Mouse (Mus musculus) kidney, postnatal 10 days (tissue): ENCODE data around the gene Psmb1.
"Not testable (repeated sequence)": the region's sequence is repeated elsewhere in the genome, so short reads cannot be mapped to it uniquely, and the experiment has no call there.

ENCODE experiments used
- DNase-seq: peaks from one replicate; pipeline ENCODE4 v3.0.0; 2021; ENCODE audit warnings: mixed read lengths

The Psmb1 gene

DNA sequence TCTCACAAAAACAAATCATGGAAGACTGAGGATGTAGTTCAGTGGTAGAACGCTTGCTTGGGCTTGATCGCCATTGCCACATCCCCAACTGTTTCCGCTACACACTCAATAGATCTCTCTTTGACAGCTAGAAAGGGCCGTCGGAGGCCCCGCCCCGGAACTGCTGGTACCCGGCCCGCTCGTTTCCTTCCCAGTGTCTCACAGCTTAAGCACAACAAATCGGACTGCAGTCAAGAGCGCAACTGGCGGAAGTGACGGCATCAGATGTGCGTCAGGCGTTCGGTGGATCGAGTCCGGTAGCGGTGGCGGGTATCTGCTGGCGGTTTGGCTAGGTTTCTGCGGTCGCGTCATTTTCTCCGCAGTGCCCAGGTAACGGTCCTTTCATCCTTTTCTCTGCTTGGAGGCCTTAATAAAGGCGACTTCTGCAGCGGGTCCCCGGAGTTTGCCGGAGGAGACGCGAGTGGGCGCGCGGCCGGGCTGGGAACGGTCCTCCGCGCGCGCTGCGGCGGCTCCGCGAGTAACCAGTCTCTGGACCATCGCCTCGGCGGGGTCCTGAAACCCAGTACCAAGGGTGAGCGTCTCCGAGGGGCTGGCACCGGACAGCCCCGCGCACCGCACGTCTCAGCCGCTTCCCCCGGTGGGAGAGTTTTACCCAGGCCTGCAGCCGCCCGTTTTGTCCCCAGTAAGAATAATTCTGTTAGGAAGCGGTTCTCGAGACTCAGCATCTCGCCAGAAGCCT lies at the start of gene Psmb1, which contains the start of gene Tbp:
Psmb1 (minus strand) TSS at position 96 of the 739 bp plus-strand sequence.
Tbp (plus strand) TSS at position 233 of the 739 bp plus-strand sequence.
- peak; percentile 99 for DNase-seq

DNA sequence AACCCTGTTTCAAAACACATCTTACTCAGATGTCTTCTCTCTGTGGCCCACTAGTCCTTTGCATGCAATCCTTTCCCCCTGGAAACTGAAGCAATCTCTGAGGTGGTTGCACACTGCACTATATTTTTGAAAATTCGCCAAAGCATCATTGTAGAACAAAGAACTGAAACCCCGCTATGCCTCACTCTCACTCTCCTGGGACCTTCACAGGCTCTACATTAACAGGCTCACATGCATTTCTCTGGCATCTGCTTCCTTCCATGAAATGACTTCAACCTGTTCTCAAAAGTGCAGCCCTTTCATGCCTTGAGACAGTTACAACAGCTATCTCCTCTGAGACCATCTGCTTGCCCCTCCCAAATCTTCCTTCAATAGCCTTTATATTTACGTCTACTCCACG lies 46.9 kb upstream of the Psmb1 start:
- no peak for DNase-seq

DNA sequence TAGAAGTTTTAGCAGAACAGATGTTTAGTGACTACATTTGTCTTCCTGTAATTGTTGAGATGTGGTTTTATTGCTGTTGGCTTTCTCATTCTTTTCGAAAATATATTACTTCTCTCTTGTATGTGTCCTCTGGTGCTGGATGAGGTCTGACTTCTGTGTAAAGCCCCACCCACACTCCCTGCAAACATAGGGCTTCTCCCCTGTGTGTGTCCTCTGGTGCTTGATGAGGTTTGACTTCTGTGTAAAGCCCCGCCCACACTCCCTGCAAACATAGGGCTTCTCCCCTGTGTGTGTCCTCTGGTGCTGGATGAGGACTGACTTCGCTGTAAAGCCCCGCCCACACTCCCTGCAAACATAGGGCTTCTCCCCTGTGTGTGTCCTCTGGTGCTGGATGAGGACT lies 44.3 kb upstream of the Psmb1 start:
- DNase-seq, result not testable (repeated sequence)

DNA sequence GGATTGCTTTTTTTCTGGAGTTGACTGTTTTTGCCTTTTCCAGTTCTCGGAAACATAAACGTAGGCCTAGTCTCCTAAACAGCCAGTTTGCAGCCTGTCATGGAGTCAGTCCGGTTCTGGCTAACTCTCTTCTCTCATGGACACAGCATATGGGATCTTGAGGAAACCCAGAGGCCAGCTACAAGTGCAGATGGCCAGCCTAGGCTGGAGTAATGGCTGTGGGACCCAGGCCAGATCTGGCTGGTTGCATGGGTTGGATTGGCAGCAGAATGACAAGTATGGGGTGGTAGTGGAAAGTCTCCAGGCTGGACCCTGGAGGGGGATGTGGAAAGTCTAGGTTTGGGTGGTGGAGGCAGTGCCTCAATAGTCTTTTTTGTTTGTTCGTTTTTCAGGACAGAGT lies 40.8 kb upstream of the Psmb1 start:
- no peak for DNase-seq

DNA sequence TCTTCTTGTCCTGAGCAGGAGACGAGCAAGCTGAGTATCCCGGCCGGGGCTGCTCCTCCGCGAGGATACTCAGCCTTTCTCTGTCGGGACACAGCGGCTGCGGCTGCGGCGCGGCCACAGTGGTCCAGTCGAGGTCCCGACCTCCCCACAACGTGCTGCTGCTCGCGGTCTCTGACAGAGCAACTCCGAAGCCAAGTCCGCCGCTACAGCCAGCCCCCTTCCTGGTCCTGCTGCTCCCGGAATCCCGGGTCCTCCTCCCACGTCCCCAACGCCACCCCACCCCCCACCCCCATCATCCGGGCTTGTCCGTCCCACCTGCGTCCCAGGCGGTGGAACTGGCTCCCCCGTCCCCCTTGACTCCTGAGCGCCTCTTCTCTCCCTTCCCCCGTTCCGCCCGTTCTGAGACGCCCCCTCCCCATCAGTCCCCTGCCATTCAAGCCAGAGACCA lies 36.9 kb upstream of the Psmb1 start:
- DNase-seq, result peak; percentile 50

DNA sequence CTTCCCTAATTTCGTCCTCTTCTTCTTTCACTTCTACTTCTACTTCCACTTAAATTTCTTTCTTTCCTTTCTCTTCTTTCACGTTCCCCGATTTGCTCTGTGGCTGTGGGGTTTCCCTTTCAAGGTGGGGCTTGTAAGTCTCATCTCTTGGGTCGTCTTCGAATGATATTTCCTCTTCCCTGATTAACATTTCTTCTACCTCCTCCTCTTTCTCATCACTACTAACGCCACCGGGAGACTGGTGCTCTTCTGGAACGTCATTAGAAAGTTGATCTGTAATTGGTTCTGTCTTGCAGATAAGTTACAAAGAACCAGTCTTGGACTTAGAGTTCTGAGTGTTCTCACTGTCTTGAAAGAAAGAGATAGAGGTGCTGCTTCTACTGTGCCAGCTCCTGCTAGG lies 36.4 kb upstream of the Psmb1 start:
- no peak for DNase-seq

DNA sequence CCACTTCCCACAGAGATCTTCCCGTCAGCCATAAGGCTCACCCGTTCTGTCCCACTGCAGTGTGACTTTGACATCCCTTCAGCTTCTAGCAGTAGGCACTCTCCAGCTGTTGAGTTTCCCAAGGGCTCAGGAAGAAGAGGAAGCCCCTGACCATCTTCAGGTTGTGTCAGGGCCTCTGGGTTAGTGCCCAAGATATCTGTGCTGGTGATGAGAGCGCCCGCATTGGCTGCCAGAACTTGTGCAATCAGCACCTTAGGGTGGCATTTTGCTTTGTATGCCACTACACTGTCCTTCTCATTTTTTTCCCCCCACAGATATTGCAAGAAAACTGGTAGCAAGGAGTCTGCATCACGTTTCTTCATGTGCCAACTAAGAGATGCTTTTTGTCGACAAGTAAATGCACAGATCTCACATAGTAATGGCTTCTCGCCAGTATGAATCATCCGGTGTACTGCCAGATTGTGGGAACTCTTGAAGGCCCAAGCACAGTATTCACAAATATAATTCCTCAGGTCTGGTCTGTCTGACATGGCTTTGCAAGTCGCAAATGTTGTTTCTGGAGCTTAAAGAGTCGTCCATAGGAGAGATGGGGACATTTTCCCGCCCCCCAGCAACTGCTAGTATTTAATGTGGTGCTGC lies 35.7 kb upstream of the Psmb1 start:
- no peak for DNase-seq

DNA sequence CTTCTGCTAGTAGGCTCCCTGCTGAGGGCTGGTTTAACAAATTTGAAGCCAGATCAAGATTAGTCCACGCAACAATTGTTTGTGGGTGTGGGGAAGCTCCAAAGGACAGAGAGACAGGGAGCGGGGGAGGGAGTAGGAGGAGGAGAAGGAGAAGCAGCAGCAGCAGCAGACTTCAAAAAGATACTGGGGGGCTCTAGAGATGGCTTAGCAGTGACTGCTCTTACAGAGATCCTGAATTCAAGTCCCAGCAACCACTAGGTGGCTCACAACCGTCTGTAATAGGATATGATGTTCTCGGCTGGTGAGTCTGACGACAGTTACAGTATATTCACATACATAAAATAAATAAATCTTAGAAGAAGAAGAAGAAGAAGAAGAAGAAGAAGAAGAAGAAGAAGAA lies 30.6 kb upstream of the Psmb1 start:
- DNase-seq, result peak; percentile 69

DNA sequence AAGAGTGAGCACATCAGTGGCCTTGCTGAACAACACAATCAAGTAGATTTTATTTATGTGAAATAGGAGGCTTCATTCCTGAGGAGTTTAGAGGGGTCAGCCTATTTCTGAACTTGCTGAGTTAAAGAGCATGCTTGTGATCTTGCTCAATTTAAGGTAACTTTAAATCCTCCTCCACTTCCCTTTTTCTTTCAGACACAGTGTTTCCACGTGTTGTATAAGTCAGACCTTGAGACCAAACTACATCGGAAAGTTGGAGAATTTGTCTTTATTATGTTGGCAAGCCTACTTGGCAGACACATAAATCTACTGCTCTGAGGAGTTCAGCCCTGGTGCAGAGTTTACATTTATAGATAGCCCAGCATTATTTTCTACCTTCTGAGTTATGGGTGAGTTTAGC lies 29.3 kb upstream of the Psmb1 start:
- DNase-seq, result no peak

DNA sequence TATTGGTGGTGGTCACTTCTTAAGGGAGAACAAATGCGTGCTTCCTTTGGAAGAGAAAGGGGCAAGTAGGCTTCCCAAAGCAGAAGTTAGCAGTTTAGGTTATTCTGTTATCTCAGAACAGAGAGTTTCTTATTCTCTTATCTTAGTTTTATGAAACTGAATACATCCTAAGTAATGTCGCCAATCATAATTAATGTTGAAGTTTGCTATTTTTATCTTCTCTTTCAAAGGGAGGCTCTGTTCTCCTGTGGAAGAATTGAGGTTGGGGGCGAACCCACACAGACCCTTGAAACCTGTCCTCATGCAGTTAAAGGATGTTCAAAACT lies 28.2 kb upstream of the Psmb1 start:
- DNase-seq, result no peak

DNA sequence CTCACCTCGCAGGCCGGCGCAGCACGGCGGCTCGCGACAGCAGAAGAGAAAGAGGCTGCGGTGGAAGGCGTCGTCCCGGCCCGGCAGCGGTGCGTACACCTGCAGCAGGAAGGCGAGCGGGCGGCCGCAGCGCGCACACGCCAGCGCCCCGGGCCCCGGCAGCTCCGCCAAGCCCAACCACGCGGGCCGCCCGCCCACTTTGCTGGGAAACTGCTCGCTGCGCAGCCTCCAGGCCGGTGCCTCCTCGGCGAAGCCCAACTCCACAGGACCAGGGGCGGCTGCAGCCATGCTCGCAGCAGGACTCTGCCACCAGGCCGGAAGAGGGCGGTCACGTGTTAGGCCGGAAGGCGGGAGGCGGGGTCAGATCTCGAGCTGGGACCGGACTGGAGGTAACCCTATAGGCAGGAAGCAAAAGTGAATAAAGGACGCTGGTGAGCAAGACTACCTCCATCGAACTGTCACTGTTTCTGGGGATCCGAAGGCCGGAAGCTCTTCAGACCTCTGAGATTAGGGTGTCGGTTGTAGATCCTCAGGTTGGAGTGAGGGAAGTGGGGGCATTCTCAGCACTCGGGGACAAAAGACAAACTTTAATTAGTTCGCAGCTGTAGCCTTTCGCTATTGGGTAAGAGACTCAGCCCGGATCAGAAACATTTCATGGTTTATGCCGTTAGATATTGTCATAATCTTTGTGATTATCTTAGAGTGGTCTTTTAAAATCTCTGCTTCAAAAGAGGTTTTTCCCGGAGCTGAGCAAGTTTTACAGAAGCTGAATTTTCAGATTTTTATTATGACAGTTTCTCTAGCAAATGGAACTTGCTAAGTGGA lies 27.6 kb upstream of the Psmb1 start, which contains the start of gene Pdcd2:
Pdcd2 (minus strand) TSS at position 316 of the 825 bp plus-strand sequence.
- peak; percentile 97 for DNase-seq

DNA sequence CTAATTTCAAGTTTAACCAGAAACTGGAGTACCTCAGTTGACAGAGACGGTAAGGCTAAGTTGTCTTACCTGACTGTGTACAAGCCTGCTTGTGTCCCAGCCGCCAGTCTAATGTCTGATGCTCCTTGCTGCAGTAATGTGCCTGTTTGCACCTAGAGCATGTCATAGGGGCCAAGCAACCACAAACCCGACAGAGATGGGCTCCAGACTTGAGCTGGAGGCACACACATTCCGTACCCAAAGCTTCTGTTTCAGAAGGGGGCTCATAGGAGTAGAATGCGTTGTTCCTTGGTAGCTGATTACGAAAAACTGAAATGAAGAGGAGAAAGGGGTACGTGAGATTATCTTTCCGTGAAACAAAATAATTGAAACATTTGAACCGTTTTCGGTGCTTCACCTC lies 26.8 kb upstream of the Psmb1 start:
- DNase-seq, result no peak

DNA sequence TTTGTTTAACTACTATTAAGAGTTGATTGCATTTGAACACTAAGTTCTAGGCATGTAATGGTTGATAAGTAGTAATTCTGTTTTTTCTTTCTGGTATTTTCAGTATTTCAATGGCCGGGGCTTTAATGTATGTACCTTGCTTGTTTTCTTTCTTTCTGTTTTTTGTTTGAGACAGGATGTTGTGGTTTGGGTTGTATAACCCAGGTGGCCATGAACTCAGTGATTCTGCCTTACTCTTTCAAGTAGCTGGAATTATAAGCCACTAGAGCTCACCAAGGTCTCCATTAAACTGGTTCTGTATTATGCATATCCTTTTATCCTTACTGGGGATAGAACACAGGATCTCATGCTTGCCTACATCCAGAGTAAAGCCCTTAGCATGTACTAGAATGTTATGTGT lies 19.2 kb upstream of the Psmb1 start:
- no peak for DNase-seq

DNA sequence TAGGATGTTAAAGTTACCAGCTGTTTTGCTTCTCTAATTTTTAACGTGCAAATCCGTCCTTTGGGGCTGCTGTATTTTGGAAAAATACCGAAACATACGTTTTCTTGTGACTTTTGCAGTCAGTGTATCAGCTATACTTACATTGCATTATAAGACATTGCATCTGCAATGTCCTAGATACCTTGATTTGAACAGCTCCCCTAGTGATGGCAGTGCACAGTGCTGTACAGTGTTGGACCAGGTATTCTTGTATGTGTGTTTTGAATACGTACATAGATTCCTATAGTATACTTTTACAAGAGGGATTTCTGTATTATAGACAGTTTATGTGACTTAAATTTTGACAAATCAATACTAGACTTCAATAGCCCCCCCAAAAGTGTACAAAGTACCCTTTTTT lies 18.6 kb upstream of the Psmb1 start:
- no peak for DNase-seq

DNA sequence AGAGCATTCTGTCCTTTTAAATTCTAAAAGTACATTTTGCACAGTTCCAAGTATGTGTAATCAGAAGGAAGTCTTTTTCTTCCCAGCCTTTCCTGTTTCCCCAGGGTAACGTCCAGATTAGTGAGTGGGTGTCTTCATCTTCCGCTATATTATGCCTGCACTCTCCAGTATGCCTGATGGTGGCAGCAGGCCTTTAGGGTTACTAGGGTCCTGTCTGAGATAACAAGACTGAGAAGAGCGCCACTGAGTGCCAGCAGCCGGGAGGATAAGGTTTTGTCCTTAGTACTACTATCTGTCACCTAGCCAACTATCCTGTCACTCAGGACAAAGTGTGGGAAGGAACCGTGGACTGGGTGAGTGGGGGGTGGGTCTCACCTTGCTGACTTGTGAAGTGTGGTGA lies 18.2 kb upstream of the Psmb1 start:
- DNase-seq, result no peak

DNA sequence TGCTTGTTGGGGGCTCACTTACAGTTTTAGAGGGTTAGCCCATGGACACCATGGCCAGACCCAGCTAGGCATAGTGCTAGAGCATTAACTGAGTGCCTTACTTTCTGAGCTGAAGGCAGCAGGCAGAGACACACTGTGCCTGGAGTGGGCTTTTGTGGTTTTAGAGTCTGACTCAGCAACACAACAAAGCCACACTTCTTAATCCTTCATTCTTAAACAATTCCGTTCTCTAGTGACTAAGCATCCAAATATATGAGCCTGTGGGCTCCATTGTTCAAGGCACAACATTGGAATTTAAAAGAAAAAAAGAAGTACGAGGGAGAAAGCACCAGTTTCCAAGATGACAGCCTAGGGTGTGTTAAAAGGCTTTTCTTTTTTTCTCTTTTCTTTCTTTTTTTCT lies 11.1 kb upstream of the Psmb1 start:
- no peak for DNase-seq

DNA sequence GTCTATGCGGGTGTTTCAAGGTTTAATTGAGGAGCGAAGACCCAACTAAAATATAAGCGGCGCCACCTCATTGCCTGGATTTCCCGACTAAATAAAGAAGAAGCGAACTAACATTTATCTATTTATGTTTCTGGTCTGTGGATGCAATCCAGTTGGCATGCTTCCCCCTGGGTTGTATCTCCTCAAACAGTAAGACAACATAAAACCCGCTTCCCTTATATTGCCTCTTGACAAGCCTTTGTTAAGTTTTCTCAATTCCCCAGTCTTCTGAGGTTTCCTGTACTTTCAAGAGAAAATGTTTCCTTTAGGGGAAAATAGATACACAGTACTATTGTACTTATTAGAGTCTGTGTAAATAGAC lies 818 bp downstream of the Psmb1 start:
- peak; percentile 20 for DNase-seq

DNA sequence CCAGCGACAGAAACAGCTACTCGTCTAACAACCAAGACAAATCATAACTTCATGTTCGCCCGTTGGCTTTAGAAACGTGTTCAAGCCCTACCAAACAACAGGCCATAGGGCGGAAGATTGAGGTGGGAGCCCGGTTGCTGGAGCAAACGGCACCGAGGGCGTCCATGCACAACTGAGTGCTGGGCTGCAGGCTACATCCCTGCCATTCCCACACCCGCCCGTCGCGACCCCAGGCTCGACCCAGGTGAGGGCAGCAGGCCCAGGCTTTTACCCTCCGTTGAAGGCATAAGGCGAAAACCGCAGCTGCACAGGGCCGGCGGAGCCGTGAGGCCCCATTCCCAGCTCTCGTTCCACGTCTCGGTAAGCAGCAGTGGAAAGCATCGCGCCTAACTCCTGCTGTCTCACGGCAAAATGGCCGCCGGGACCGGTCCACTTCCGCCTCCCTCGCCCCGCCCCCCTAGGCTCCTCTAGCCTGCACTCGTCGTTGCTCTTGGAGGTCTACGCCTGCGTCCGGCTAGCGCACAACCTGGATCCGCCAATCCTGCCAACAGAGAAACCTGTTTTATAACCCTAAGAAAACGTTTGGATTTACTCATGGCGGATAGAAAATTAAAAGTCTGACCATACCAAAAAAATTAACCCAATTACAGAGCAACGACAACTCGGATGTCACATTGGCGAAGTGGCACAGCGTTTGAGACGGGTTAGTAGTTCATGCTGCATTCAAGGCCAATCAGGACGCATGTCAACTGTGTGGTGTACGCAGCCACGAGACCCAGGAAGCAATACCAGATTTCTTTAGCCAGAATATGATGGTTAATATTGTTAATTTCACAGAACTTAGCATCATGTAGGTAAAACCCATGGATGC lies 1.4 kb downstream of the Psmb1 start:
- DNase-seq, result peak; percentile 97

DNA sequence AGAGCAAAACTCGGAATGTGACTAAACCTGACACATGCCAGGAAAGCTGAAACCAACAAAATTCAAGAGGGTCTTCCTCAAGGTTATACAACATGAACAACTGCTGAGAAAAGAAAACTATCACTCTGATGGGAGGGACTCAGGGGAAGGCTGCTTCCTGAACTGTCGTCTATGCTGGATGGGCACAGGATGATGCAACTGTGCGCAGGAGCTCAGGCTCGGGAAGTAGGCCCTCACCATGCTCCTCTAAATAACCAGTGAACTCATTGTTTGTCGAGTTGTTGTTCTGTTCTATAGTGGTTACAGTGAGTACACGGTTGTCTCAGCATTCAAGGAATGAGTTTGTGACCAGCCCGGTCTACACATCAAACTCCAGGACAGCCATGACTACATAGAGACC lies 9.0 kb downstream of the Psmb1 start:
- no peak for DNase-seq

DNA sequence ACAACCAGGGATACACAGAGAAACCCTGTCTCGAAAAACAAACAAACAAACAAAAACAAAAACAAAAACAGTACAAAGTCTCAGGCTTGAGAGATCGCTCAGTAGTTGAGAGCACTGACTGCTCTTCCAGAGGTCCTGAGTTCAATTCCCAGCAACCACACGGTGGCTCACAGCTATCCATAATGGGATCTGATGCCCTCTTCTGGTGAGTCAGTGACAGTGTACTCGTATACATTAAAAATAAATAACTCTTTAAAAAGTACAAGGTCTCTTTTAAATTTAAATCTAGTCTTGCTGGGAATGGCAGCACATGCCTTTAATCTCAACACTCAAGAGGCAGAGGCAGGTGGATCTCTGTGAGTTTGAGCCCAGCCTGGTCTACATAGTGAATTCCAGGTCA lies 26.9 kb downstream of the Psmb1 start:
- no peak for DNase-seq

DNA sequence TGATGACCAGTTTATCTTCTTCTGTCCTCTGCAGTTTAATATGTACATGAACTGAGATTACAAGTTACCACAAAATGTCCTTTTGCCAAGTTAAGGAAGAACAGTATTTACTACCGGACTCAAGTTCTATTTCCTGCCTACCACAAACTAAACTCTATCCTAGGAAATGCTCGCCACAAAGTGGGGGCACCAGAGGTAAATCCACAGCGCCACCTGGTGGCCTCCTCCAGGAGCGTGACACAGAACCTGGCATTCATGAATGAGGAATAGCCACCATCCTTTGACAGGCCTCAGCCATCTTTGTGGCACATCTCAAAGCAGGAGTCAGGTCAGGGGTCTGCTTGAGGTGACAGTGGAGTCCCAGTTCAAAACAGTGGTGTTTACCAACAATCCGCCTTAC lies 31.9 kb downstream of the Psmb1 start:
- peak; percentile 85 for DNase-seq

DNA sequence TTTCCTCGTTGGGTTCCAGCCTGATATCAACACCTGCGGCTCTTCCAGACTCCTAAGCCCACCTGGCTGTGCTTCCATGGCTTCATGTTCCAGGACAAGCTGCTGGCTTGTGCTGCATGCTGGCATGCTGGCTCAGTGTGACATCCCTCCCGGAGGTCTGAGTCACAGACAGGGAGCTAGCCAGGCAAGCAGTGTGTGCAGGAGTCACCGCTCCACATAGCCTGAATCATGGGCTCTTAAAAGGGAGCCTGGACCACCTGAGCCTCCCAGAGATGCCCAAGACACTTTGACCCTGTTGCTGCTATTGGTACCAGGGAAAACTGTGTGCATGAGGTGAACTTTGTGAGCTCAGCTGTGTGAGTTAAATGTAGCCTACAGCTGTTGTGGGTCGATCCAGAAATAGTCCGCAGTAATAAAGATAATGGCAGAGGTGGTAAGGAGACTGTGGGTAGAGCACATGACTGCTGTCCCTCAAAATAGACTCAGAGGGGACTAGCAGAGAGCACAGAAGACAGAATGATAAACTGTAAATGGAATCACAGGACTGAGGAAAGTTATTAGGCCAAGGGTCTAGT lies 37.5 kb downstream of the Psmb1 start:
- no peak for DNase-seq

DNA sequence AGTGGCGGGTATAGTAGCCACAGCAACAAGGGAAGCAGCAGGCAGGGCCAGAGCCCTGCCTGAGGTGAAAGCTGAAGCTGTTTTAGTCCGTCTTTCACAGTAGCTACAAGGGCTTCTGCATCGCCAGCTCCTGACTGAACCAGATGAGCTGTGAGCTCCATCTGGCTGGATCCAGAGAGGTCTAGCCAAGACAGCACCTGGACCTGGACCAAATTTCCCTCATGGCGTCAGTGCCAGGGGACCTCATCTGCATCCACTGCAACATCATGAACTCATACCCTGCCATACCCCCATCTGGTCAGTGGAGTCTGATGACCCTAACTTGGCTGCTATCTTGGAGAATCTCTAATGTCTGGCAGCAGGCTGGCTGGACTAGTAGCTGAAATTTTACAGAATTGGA lies 39.8 kb downstream of the Psmb1 start:
- no peak for DNase-seq
